Mouse (Mus musculus): ENCODE data around the gene Adamts14. TPM values are rescaled to one million over a fixed set of nuclear protein-coding genes. Genes with fewer than 3 reads are reported as not detected.

The Adamts14 gene
- polyA plus RNA-seq (2014; fragmentation: Nextera tagmentation; extraction: Ambion mirVana): 0.59 and 0.64 TPM in 2 replicates

- Histone ChIP-seq H3K4me3 (ENCODE audit: low read depth, low read length) (peak within 1 kb of the TSS; percentile 57), H3K4me2 (peak within 1 kb of the TSS; percentile 95), H3K27ac (ENCODE audit: low read depth, low read length) (peak within 1 kb of the TSS; percentile 6; the same call in 1 of the 2 replicates), H3K27me3 (ENCODE audit: control insufficient read depth, insufficient read depth, low read length) (peaks cover 11% of the 10 kb centered on the region), H3K9me3 (replicated peaks; ENCODE audit: control insufficient read depth, low read length) (no peaks in the 10 kb centered on the region), H3K4me1 (ENCODE audit: control insufficient read depth, insufficient read depth, low read length) (peaks cover 18% of the 10 kb centered on the region), H3K9ac (ENCODE audit: low read depth, low read length) (peak within 1 kb of the TSS; percentile 62), H3K36me3 (ENCODE audit: control insufficient read depth, insufficient read depth, low read length) (no peaks in the 10 kb centered on the region)
- ATAC-seq (replicated peaks; ENCODE audit: insufficient number of reproducible peaks, low FRiP score, low TSS enrichment): peak; percentile 43
- 1% methylated on average over 54 of the region's 75 CpGs for WGBS (ENCODE audit: insufficient replicate concordance)
Measured at GRCm38 (mm10) chr10:61273081-61273843, at the start of gene Adamts14. Gene Adamts14, minus strand, starts transcription at chr10:61273438.

GRCm38 (mm10) chr10:61318527-61318926 is 45.3 kb upstream of the Adamts14 start:
- Histone ChIP-seq H3K9ac (ENCODE audit: low read depth, low read length) (no peak overlapping the region), H3K9me3 (replicated peaks; ENCODE audit: control insufficient read depth, low read length) (no peaks in the 10 kb centered on the region), H3K27ac (ENCODE audit: low read depth, low read length) (no peak overlapping the region), H3K4me3 (ENCODE audit: low read depth, low read length) (no peak overlapping the region), H3K4me1 (ENCODE audit: control insufficient read depth, insufficient read depth, low read length) (peaks cover 6% of the 10 kb centered on the region; the same call in 1 of the 2 replicates), H3K36me3 (ENCODE audit: control insufficient read depth, insufficient read depth, low read length) (no peaks in the 10 kb centered on the region), H3K27me3 (ENCODE audit: control insufficient read depth, insufficient read depth, low read length) (no peaks in the 10 kb centered on the region), H3K4me2 (no peak overlapping the region)
- no peak for ATAC-seq (replicated peaks; ENCODE audit: insufficient number of reproducible peaks, low FRiP score, low TSS enrichment)
- 87% methylated on average over 3 of the region's 3 CpGs for WGBS (ENCODE audit: insufficient replicate concordance)

- 58% methylated on average over 9 of the region's 9 CpGs for WGBS (ENCODE audit: insufficient replicate concordance)
- Histone ChIP-seq H3K4me2 (no peak overlapping the region), H3K4me3 (ENCODE audit: low read depth, low read length) (no peak overlapping the region), H3K9me3 (replicated peaks; ENCODE audit: control insufficient read depth, low read length) (no peaks in the 10 kb centered on the region), H3K27ac (ENCODE audit: low read depth, low read length) (no peak overlapping the region), H3K9ac (ENCODE audit: low read depth, low read length) (no peak overlapping the region), H3K36me3 (ENCODE audit: control insufficient read depth, insufficient read depth, low read length) (no peaks in the 10 kb centered on the region), H3K27me3 (ENCODE audit: control insufficient read depth, insufficient read depth, low read length) (no peaks in the 10 kb centered on the region), H3K4me1 (ENCODE audit: control insufficient read depth, insufficient read depth, low read length) (peaks cover 15% of the 10 kb centered on the region)
- ATAC-seq (replicated peaks; ENCODE audit: insufficient number of reproducible peaks, low FRiP score, low TSS enrichment): no peak
Measured at GRCm38 (mm10) chr10:61315324-61315880, 42.2 kb upstream of the Adamts14 start.

GRCm38 (mm10) chr10:61313750-61314149 is 40.5 kb upstream of the Adamts14 start:
- Histone ChIP-seq H3K27me3 (ENCODE audit: control insufficient read depth, insufficient read depth, low read length) (no peaks in the 10 kb centered on the region), H3K36me3 (ENCODE audit: control insufficient read depth, insufficient read depth, low read length) (no peaks in the 10 kb centered on the region), H3K4me2 (no peak overlapping the region), H3K9me3 (replicated peaks; ENCODE audit: control insufficient read depth, low read length) (no peaks in the 10 kb centered on the region), H3K4me3 (ENCODE audit: low read depth, low read length) (no peak overlapping the region), H3K9ac (ENCODE audit: low read depth, low read length) (no peak overlapping the region), H3K27ac (ENCODE audit: low read depth, low read length) (no peak overlapping the region), H3K4me1 (ENCODE audit: control insufficient read depth, insufficient read depth, low read length) (peaks cover 15% of the 10 kb centered on the region)
- no peak for ATAC-seq (replicated peaks; ENCODE audit: insufficient number of reproducible peaks, low FRiP score, low TSS enrichment)
- 18% methylated on average over 7 of the region's 7 CpGs for WGBS (ENCODE audit: insufficient replicate concordance)

- Histone ChIP-seq H3K4me1 (ENCODE audit: control insufficient read depth, insufficient read depth, low read length) (peaks cover 15% of the 10 kb centered on the region), H3K36me3 (ENCODE audit: control insufficient read depth, insufficient read depth, low read length) (no peaks in the 10 kb centered on the region), H3K9ac (ENCODE audit: low read depth, low read length) (no peak overlapping the region), H3K4me3 (ENCODE audit: low read depth, low read length) (no peak overlapping the region), H3K27ac (ENCODE audit: low read depth, low read length) (peak overlapping the region; percentile 84), H3K4me2 (no peak overlapping the region), H3K27me3 (ENCODE audit: control insufficient read depth, insufficient read depth, low read length) (no peaks in the 10 kb centered on the region), H3K9me3 (replicated peaks; ENCODE audit: control insufficient read depth, low read length) (no peaks in the 10 kb centered on the region)
- 56% methylated on average over 7 of the region's 7 CpGs for WGBS (ENCODE audit: insufficient replicate concordance)
- ATAC-seq (replicated peaks; ENCODE audit: insufficient number of reproducible peaks, low FRiP score, low TSS enrichment): no peak
Measured at GRCm38 (mm10) chr10:61312754-61313153, 39.5 kb upstream of the Adamts14 start.

GRCm38 (mm10) chr10:61312159-61312558 is 38.9 kb upstream of the Adamts14 start:
- Histone ChIP-seq H3K27me3 (ENCODE audit: control insufficient read depth, insufficient read depth, low read length) (no peaks in the 10 kb centered on the region), H3K9ac (ENCODE audit: low read depth, low read length) (no peak overlapping the region)

GRCm38 (mm10) chr10:61308706-61309320 is 35.6 kb upstream of the Adamts14 start:
- Histone ChIP-seq H3K9ac (ENCODE audit: low read depth, low read length) (no peak overlapping the region), H3K9me3 (replicated peaks; ENCODE audit: control insufficient read depth, low read length) (no peaks in the 10 kb centered on the region), H3K27me3 (ENCODE audit: control insufficient read depth, insufficient read depth, low read length) (no peaks in the 10 kb centered on the region), H3K27ac (ENCODE audit: low read depth, low read length) (no peak overlapping the region), H3K36me3 (ENCODE audit: control insufficient read depth, insufficient read depth, low read length) (no peaks in the 10 kb centered on the region), H3K4me2 (no peak overlapping the region), H3K4me3 (ENCODE audit: low read depth, low read length) (no peak overlapping the region), H3K4me1 (ENCODE audit: control insufficient read depth, insufficient read depth, low read length) (peaks cover 8% of the 10 kb centered on the region)
- ATAC-seq (replicated peaks; ENCODE audit: insufficient number of reproducible peaks, low FRiP score, low TSS enrichment): no peak
- WGBS (ENCODE audit: insufficient replicate concordance): 70% methylated on average over 12 of the region's 12 CpGs

More at GRCm38 (mm10) chr10:61312159-61312558, 38.9 kb upstream of the Adamts14 start:
- H3K4me1 ChIP-seq (ENCODE audit: control insufficient read depth, insufficient read depth, low read length): peaks cover 15% of the 10 kb centered on the region
- H3K9me3 ChIP-seq (replicated peaks; ENCODE audit: control insufficient read depth, low read length): no peaks in the 10 kb centered on the region
- 47% methylated on average over 6 of the region's 6 CpGs for WGBS (ENCODE audit: insufficient replicate concordance)
- no peak overlapping the region for H3K4me3 ChIP-seq (ENCODE audit: low read depth, low read length)
- H3K4me2 ChIP-seq: no peak overlapping the region
- H3K36me3 ChIP-seq (ENCODE audit: control insufficient read depth, insufficient read depth, low read length): no peaks in the 10 kb centered on the region
- ATAC-seq (replicated peaks; ENCODE audit: insufficient number of reproducible peaks, low FRiP score, low TSS enrichment): no peak
- peak overlapping the region; percentile 84 for H3K27ac ChIP-seq (ENCODE audit: low read depth, low read length)

- no peak for ATAC-seq (replicated peaks; ENCODE audit: insufficient number of reproducible peaks, low FRiP score, low TSS enrichment)
- H3K27me3 ChIP-seq (ENCODE audit: control insufficient read depth, insufficient read depth, low read length): no peaks in the 10 kb centered on the region
- H3K9me3 ChIP-seq (replicated peaks; ENCODE audit: control insufficient read depth, low read length): no peaks in the 10 kb centered on the region
- no peak overlapping the region for H3K4me2 ChIP-seq
- no peak overlapping the region for H3K4me3 ChIP-seq (ENCODE audit: low read depth, low read length)
- WGBS (ENCODE audit: insufficient replicate concordance): 73% methylated on average over 13 of the region's 13 CpGs
- no peak overlapping the region for H3K27ac ChIP-seq (ENCODE audit: low read depth, low read length)
- no peaks in the 10 kb centered on the region for H3K4me1 ChIP-seq (ENCODE audit: control insufficient read depth, insufficient read depth, low read length)
- no peak overlapping the region for H3K9ac ChIP-seq (ENCODE audit: low read depth, low read length)
- H3K36me3 ChIP-seq (ENCODE audit: control insufficient read depth, insufficient read depth, low read length): no peaks in the 10 kb centered on the region
Measured at GRCm38 (mm10) chr10:61305928-61306590, 32.8 kb upstream of the Adamts14 start.
